Mouse (Mus musculus): Measurements from ENCODE around the gene Slc25a51.
A peak's percentile ranks its signal among the peaks of the same experiment; 100 is the strongest.

Gene Slc25a51

DNA sequence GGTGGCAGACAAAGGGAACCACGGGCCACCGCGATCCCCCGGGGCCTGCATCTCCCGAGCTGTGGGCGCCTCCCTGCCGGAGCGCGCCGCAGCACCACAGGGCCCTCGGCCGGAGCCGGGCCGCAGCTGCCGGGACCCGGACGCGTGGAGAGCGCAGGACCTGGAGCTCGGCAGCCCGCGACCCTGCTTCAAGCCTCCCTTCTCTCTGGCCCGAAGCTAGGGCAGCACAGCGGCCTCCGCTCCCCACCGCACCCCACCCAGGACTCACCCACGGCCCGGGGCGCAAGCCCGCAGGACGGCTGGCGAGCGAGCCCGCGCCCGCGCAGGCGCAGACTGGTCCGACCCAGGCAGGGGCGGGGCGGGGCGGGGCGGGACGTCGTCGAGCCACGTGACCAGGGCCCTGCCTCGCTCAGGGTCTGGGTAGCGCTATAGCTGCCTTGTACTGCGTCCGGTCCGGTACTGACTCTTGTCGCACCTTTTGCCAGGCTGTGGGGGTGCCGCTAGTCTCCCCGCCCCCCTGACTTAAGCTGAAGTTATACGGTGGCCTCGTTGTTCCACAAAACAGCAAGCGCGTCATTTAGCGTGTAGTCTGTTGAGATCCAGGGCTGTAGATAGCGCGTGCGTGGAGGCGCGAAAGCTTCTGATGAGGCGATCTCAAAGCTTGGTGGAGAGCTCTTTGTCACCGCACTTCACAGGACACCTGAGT, at the start of gene Slc25a51:
TSS of gene Slc25a51 (minus strand) at position 340 of the 706 bp plus-strand sequence.
- DNase-seq, result peak; percentile 91

DNA sequence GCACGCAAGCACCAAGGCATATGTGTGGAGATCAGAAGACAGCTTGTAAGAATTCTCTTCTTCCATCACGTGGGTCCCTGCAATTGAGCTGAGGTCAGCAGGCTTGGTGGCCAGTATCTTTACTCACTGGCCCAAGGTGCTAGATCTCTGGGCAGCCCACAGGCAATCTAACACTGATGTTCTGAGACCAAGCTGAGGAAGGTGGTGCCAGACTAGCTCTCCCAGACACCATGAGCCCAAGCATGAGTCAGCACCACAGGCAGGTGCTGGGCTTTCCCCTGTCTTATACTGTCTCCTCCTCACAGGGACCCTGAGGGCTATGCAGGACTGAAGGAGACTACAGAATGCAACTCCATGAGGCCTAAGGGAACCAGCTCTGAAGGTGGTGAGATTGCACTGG, 49.0 kb upstream of the Slc25a51 start:
- no peak for DNase-seq

DNA sequence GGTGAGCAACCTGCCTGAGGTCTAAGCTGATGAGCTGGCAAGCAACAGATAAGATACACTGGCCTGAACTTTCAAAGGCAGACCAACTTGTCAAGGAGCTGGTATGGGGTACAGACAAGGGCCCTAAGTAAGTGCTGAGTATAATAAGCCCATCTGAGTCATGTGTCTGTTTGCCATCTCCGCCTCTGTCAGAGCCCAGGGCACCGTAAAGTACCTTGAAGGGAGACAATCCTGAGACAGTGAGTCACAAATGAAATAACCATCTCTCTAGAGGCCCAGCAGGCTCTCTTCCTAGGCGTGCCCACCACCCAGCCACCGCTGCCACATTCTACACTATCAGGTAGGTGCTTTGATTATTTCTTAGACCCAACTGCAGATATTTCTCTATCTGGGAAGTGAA, 46.4 kb upstream of the Slc25a51 start:
- DNase-seq, result no peak

DNA sequence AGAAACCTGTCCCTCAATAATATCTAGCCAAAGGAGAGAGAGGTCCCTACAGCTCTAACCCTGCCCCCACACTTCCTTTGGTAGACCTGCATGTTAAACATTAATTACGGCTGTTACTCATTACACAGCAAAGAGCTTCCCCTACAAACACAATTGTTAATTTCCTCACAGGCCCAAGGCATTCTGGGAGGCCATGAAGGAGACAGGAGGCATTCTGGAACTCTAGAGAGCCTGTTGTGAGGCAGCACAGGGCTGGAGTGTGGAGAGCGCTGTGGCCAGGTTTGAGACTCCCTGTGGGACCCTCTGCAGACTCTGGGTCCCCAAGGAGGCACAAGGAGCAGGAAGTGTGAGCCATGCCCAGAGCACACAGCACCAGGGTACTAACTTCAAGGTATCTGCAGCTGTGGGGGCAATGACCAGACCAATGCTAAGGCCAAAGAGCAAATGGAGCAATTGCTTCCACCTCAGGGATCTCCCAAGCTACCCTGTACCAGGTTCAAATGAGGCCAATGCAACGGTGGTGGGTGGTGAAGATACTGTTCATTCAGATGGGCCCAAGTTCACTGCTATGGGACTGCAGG, 44.8 kb upstream of the Slc25a51 start:
- DNase-seq, result no peak

DNA sequence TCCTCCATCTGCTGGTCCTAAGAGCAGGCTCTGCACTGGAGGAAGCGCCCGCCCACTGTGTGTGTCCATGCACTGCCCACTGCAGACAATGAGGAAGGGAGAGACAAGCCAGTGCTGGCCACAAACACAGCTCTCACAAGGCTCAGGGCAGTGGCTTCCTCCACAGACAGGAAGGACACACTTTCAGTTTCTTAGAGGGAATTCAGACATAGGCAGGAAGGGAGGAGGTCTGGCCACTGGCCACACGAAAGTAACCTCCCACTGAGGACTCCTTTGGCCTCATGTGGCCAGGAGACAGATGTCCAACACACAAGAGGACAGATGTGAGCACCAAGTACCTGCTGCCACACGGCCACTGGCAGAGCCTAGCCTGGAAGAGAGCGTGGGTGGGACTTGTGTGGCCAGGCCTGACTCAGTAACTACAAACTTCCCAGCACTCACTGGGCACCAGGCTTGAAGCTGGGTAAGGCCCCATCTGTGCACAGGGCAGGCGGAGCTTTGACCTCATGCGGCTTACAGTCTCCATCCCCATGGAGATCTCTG, 44.1 kb upstream of the Slc25a51 start:
- peak; percentile 83 for DNase-seq

GRCm38 (mm10) chr4:45449012-45449411, 40.4 kb upstream of the Slc25a51 start:
- DNase-seq, result no peak

DNA sequence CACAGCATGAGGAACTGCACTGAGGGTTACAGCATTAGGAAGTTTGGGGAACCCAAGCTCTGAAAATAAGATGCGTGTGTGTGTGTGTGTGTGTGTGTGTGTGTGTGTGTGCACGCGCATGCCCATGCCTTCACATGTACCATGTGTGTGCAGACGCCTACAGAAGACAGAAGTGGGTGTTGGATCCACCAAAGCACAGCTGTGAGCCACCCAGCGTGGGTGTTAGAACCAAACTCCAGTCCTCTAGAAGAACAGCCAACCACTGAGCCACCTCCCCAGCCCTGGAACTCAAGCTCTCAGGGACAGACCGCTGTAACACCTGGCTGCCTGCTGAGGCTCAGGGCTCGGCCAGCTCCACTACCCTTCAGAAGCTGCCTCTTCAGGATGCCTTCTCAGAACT, 39.9 kb upstream of the Slc25a51 start:
- peak; percentile 70 for DNase-seq

- DNase-seq, result no peak
Observed at GRCm38 (mm10) chr4:45447196-45447595, 38.6 kb upstream of the Slc25a51 start.

GRCm38 (mm10) chr4:45445235-45445634, 36.7 kb upstream of the Slc25a51 start:
- no peak for DNase-seq

- no peak for DNase-seq
Observed at GRCm38 (mm10) chr4:45444813-45445212, 36.2 kb upstream of the Slc25a51 start.

GRCm38 (mm10) chr4:45443652-45444051, 35.1 kb upstream of the Slc25a51 start:
- DNase-seq, result no peak

GRCm38 (mm10) chr4:45442237-45442636, 33.7 kb upstream of the Slc25a51 start:
- no peak for DNase-seq

- DNase-seq, result no peak
Observed at GRCm38 (mm10) chr4:45441778-45442177, 33.2 kb upstream of the Slc25a51 start.

GRCm38 (mm10) chr4:45439281-45439680, 30.7 kb upstream of the Slc25a51 start:
- no peak for DNase-seq

GRCm38 (mm10) chr4:45437010-45437409, 28.4 kb upstream of the Slc25a51 start:
- no peak for DNase-seq

DNA sequence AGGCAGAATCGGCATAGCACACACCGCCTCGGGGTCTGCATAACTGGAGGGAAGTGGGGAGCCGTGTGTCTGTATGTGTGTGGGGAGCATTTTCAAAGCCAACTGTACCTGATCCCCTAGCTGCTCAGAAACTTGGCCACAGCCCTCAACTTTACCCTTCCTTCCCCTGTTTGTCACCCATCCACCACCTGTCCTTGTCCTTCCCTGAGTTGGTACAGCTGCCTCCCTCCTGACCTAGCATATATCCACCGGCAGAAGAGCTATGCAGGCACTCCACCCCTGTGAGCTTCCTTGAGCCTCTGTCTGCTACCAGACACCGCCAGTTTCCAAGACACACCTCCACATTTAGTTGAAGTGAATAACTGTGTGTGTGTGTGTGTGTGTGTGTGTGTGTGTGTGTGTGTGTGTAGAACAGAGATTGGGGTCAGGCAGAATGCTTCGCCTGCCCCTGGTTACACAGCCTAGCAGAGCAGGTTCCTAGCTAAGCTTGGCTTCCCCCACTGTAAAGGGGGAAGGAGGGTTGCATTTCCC, 27.9 kb upstream of the Slc25a51 start:
- DNase-seq, result no peak

GRCm38 (mm10) chr4:45435899-45436298, 27.3 kb upstream of the Slc25a51 start:
- DNase-seq, result no peak

GRCm38 (mm10) chr4:45434681-45435080, 26.1 kb upstream of the Slc25a51 start:
- DNase-seq, result no peak

DNA sequence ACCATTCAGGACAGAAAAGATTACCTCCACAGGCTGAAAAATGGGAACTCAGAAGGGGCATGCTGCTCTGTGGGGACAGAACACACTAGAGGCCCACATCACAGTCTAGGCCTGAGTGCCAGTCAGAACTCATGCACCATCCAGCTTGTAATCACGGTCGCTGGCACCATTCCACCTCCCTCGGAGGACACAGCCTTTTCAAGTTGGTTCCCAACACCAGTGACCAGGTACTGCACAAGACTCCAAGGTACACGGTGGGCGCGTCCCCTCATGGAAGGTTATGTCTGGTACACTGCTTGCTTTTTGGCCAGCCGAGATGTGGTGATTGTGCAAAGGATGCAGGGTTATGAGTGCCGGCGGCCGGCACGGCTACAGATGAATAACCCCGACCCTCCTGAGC, 25.5 kb upstream of the Slc25a51 start:
- DNase-seq, result no peak

DNA sequence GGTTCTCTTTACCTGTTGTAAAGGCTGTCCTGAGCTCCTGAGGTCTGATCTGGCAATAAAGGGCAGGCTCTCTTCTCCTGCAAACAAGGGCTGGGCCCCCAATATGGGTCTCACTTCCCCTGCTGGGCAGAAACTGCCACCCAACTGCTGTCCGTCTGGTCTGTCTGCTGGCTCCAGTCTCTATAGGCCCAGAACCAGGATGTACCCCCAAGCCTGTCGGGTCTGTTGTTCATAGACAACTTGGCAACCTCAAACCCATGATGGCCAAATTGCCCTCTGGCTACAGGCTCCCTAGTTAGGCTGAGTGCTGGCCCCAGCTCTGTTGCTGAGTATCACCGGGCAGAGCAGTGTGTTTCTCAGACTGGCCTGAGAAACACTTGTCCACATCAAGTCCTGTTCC, 23.2 kb upstream of the Slc25a51 start:
- DNase-seq, result no peak

- DNase-seq, result no peak
Observed at GRCm38 (mm10) chr4:45431316-45431715, 22.8 kb upstream of the Slc25a51 start.

- DNase-seq, result no peak
Observed at GRCm38 (mm10) chr4:45429451-45429850, 20.9 kb upstream of the Slc25a51 start.

GRCm38 (mm10) chr4:45426724-45427457, 18.3 kb upstream of the Slc25a51 start:
- DNase-seq, result no peak

- no peak for DNase-seq
Observed at GRCm38 (mm10) chr4:45423406-45423805, 14.8 kb upstream of the Slc25a51 start.
